Mouse (Mus musculus) embryonic fibroblast, embryonic 13.5 days (primary cell): ENCODE measurements around the gene Wrb.

Source experiments
- CTCF ChIP-seq: IDR thresholded peaks from 2 replicates; pipeline ENCODE4 v1.5.1; 2011; ENCODE audit warnings: mild to moderate bottlenecking, control low read depth, low read length, moderate library complexity, borderline replicate concordance; ENCODE audit not compliant: insufficient read depth
- POLR2A ChIP-seq: IDR thresholded peaks from 2 replicates; pipeline ENCODE4 v1.6.1; 2011; ENCODE audit warnings: low read depth, mild to moderate bottlenecking, control low read depth, low read length, moderate library complexity

- no peak for TF ChIP-seq CTCF
- no peak for TF ChIP-seq POLR2A
Observed at GRCm38 (mm10) chr16:96173648-96174047, 28.4 kb downstream of the Wrb start.
